Mouse (Mus musculus): ENCODE measurements around the gene P4ha1.

The P4ha1 gene

DNA sequence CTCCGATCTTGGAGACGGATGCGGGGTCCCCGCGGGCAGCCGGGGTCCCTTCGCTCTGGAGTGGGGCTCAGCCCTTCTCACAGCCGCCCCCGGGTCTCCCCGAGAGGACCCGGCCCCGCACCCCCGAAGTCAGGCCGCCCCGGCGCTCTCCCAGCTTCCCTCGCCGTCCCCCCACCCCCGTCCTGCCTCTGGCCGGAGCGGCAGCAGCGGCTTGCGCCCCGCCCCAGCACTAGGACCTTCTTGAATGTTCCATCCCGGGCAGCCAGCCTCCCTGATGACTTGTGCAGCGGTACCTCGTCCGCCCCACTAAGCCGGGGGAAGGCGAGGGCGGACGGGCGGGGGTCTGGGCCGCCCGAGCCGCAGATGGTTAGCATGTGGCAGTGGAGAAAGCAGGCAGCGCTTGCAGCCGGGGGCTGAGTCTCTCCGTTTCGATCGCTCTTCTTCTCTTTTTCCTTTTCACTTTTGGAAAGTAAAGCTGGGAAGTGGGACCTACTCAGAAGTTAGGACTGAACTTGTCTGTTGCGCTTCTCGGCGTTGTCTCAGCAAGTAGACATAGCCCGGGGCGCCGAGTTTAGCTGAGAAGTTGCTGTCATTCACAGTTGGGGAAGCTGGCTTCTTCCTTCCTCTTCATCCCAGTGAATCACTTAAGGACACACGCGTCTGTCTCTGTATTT, 529 bp downstream of the P4ha1 start:
- no peak for DNase-seq (ENCODE audit: low spot score)

DNA sequence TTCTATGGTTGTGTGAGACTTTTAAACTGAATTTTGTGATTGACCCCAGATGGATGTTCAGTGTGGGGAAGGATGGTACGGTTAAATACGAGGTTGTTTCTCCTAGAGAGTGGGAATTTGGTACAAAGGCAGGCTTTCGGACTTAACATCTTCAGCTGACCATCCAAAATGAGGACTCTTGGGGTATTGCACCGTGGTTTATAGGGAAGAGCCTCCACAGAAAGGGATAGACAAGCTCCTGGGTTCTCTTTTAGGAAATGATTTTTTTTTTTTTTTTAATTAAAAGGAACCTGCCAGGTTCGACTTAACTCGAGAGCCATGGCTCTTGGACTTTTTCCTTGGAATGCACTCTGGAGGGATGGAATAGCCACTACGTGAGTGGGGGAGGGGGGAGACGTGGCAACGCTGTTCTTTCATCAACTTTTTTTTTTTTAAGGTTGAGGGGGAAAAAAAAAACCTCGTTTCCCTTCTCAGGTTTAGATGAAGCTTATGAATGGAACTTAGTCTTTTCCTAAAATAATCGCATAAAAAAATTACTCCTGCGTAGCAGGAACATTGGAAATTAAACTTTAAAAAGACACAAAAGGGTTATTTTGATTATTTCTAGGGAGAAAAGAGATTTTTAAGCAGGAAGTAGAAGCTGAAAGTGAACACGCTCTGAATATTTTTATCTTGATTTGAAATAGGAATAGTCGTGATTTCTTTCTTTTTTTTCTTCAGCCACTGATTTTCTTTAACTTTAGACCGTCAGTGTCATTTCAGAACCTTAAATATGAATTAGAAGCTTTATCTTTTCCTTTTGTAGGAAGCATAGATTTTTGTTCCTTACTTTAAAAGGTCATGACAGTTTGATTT, 1.4 kb downstream of the P4ha1 start:
- no peak for DNase-seq (ENCODE audit: low spot score)

DNA sequence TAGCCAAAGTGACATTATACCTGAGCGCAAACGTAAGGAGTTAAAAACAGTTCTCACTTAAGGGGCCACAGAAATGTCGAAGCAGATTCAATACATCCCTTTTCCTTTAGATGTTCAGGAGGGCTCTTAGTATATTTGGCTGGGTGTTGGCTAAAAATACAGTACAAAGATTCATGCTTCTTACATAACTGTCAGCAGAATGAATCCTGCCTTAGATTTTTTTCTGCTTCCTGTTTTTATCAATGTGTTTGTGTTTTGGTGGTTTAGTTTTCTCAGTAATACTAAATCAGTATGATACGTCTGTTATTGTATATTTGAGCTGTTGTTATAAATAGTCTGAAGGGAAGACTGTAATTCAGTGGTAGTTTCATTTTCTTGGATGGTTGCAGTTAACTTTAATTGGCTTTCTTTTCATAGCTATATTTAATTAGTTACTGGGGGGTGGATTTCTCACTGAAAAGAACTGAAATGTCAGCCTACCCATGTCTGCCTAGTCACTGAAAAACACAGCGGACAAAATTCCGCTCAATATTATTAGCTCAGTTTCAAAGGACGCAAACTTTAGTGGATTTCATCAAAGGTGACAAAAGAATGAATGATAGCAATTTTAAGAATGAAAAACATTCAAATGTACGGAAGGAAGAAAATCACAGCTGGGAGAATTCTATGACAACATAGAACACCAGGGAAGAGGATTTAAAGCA, 3.7 kb downstream of the P4ha1 start:
- no peak for DNase-seq (ENCODE audit: low spot score)

DNA sequence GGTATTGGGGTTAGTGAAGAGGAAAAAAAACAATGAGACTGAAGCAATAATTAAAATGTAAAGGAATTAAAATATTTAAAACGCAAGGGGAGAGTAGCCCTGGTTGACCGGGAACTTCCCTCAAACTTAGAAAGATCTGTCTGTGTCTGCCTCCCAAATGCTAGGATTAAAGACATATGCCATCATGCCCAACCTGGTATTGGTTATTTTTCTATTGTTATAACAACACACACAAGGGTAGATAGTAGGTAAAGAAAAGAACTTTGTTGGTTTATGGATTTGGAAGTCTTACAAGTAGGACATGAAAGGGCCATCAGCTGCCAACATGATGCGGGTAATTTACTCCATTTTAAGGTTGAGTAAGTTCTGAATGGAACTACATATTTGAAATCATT, 4.2 kb downstream of the P4ha1 start:
- no peak for DNase-seq (ENCODE audit: low spot score)

DNA sequence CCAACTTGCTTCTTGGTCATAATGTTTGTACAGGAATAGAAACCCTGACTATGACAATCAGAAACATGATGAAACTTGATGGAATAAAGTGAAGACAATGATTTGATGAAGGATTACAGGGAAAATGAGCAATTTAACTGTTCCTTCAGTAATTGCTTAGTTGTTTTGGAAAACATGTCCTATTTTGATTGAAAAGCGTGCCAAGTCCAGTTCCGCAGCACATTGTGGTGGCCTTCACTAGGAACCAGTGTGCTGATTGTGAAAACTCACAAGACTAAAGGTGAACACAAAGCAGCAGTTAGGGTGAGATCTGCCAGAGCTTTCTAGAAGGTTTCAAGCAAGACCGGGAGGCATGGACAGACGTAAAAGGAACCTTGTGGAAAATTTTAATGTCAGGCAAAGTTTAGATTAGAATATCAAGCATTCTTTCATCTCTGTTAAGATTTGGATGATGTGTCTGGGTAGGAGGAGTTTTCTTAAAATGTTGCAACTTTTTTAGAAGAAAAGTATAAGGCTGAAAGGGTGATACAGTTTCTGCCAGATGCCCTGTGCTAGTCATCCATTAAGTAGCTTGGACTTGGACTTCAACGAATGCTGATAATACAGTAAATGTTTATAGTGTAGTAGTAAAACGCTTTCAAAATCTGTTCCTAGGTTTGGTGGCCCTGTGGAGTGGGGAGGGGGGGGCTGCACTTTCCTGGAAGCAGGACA, 8.6 kb downstream of the P4ha1 start:
- no peak for DNase-seq (ENCODE audit: low spot score)

DNA sequence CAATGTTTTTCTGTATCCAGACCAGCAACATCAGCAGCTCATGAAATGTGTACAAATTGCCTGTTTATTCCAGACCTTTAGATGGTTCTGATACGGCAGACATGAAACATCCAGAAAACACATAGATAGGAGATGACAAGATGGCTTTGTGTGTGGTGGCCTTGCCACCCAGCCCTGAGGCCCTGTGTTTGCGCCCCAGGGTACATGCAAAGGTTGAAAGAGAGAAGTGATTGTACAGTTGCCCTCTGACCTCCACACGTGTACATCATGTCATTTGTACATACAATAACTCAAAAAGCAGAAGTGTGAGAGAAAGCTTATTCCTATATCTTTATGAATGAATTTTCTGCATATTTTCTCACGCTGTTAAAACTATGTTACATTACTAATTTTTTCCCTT, 10.3 kb downstream of the P4ha1 start:
- no peak for DNase-seq (ENCODE audit: low spot score)

DNA sequence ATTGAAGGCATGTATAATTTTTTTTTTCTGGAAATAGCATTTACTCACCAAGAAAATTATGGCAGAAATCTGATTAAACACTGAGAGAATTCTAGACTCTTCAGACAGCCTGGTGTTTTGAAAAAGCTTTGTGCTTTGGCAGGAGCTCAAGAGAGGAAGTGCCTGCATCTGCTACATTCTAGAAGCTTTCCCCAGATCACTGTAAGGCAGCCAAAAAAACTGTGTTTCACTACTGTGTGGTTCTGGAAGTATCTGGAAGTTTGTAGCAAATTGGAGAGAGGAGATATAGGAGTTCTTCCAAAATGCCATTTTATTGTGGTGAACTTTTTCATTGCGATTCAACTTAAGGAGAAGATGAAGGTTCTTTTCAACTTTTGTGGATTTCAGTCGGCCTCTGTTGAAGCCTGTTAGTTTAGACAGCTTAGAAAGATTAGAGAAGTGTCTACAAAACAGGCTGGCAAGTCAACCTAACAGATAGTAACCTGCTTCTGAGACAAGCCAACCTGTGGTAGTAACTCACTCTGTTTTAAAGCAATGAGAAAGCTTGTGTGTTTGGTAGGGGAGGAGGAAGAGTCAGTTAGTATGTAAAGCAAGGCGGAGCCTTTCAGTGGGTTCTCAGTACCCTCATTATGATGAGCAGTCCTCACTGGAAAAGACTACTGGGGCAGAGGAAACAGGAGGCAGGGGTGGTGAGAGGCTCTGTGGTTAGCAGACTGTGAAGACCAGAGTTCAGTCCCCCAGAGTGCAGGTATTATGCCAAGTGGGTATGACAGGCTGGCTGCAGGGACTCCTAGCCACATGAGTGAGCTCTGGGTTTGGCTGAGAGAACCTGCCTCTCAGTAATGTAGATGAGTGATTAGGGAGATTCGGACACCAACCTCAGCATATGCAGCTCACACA, 12.1 kb downstream of the P4ha1 start:
- peak; percentile 12 for DNase-seq (ENCODE audit: low spot score)

DNA sequence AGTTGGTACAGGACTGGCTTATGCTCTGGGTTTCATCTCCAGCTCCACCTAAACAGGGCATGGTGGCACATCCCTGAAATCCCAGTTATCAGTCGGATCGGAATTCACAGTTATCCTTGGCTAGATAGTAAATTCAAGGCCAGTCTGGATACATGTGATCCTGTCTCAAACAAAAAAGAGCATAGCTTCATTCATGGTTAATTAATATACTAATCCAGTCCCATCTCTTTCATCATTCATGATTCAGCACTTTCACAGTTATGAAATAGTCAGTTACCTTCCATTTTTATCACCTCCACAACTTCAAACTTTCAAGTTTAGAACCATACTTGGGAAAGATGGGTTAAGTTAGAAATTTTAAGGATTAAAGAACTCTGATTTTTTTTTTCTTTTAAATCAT, 13.0 kb downstream of the P4ha1 start:
- DNase-seq (ENCODE audit: low spot score): no peak

DNA sequence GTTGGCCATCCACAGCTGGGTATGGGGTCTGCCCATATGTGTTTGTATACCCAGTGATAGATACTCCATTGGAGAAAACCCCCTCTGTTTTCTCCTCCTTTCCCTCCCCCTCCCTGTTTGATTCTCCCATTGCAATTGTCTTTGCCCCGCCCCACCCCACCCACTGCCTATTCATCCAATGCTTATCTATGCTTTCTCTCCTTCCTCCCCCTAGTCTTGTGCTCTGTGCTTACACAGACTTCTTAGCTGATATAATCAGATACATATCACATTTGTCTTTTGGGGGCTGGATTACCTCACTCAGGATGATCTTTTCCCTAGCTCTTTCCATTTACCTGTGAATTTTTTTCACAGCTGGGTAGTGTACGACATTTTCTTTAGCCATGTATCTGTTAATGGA, 23.5 kb downstream of the P4ha1 start:
- no peak for DNase-seq (ENCODE audit: low spot score)

DNA sequence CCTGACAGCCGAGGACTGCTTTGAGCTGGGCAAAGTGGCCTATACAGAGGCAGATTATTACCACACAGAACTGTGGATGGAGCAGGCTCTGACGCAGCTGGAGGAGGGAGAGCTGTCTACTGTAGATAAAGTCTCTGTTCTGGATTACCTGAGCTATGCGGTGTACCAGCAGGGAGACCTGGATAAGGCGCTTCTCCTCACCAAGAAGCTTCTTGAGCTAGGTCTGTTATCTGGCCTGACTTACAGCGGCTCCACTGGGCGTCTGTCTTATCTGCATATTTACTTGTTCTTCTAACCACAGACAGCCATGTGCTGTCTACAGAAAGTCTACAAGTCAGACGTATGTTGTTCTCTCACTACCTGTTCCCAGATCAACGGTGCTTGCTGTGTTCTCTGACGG, 25.1 kb downstream of the P4ha1 start:
- DNase-seq (ENCODE audit: low spot score): no peak

DNA sequence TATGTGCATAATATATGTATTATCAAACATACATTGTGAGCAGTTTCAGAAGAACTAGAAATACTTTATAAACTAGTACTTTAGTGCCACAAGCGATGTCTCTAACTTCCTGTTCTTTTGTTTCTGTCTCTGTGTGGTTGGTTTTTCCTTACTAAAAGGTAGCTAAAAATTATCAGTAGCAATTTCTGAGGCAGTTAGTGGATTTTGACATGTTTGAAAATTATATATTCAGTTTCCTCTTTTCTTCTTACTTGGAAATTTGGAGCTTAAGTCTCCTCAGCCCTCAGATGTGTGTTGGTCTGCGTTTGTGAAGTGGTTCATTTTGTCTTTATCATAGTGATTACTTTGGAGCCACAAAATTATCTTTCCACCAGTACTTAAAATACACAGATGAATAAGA, 26.4 kb downstream of the P4ha1 start:
- DNase-seq (ENCODE audit: low spot score): no peak

DNA sequence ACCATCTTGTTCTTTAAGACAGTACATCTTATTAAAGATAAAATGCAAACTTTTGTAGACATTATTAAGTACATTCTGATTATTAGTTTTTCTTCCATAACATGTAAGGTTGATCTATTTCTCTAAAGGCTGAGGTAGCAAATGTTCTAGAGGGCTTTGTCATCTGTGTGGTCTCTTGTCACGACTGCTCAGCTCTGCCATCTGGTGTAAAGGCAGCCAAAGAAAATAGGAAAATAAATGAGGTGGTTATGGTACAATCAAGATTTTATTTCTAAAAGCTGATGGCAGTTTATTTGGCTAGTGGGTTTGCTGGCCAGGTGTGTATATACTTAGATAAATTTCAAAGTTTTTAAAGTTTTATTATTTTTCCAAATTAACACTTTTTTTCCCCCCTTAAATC, 30.0 kb downstream of the P4ha1 start:
- DNase-seq (ENCODE audit: low spot score): no peak

DNA sequence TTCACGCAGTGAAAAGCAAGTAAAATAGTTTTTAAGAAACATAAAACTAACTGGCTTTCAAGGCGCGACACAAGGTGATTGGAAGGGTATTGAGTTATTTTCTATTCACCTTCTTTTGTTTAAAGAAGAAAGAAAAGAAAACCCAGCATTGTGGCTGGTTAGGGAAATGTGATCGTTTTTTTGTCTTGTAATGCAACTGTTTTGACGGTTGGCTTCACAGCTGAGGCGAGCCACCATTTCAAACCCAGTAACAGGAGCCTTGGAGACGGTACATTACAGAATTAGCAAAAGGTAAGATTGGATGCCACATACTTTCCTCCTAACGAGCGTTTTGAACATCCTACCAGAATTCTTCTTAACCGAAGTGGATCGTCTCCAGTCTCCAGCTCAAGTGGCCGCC, 31.0 kb downstream of the P4ha1 start:
- no peak for DNase-seq (ENCODE audit: low spot score)

DNA sequence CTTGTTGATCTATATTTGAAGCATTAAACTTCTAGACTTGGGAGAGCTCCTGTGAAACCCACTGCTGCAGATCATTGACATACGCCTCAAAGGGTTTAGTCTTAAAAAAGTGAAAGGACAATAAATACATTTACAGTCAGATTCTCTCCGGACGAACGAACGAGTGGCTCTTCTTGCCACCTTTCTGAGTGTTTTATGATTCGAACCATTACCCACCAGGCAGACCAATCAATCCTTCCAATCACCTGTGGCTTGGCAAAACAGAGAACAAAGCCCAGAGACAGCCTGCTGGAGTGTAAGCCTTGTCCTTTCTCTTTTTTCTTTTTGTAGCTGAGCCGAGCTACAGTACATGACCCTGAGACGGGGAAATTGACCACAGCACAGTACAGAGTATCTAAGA, 31.9 kb downstream of the P4ha1 start:
- no peak for DNase-seq (ENCODE audit: low spot score)

DNA sequence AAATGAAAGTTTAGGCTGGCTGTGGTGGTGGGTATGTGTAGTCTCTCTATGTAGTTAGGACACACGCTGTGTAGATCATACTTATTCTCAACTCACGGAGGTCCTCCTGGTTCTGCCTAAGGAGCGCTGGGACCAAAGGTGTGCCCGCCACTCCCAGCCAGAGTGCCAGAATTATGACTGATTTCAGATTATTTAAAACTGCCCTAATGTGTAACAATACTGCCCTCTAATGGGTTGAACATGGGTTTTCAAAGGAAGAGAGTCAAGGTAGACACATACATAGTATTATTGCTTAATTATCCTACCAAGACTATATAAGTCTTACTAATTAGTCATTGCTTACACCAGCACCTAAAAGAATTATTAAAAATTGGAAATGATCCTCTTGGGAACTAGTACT, 35.6 kb downstream of the P4ha1 start:
- no peak for DNase-seq (ENCODE audit: low spot score)

DNA sequence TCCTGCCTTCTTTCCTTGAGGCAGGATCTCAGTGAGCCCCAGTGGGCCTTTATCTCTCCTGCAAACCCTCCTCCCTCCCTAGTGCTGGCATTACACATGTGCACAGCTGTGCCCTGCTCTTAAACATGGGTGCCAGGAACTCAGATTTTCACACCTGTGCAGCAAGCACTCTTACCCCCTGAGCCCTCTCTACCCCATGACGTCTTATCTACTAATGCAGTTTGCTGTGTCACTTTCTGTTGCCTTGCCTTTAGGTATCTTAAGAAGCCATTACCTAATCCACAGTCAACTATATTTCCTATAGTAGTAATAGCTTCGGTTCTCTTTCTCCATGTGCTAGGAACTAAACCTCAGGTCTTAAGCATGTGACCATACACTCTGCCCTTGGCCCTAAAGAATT, 40.1 kb downstream of the P4ha1 start:
- DNase-seq (ENCODE audit: low spot score): no peak

DNA sequence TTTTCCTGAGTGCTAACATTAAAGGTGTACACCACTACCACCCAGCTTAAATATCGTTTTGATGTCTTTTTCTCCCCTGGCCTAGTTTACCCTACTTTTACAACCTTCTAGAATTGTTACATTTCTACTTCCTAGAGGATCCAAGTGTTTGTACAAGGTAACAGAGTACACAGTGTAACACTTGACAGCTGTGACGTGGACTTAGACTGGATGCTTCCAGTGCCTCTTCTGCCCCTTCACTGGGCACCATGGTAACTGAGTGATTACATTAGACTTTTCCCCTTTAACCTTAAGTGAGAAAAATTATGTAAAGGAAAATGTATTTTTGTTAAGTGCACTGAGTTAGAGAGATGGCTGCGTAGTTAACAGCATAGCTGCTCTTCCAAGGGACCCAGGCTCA, 41.5 kb downstream of the P4ha1 start:
- DNase-seq (ENCODE audit: low spot score): no peak

DNA sequence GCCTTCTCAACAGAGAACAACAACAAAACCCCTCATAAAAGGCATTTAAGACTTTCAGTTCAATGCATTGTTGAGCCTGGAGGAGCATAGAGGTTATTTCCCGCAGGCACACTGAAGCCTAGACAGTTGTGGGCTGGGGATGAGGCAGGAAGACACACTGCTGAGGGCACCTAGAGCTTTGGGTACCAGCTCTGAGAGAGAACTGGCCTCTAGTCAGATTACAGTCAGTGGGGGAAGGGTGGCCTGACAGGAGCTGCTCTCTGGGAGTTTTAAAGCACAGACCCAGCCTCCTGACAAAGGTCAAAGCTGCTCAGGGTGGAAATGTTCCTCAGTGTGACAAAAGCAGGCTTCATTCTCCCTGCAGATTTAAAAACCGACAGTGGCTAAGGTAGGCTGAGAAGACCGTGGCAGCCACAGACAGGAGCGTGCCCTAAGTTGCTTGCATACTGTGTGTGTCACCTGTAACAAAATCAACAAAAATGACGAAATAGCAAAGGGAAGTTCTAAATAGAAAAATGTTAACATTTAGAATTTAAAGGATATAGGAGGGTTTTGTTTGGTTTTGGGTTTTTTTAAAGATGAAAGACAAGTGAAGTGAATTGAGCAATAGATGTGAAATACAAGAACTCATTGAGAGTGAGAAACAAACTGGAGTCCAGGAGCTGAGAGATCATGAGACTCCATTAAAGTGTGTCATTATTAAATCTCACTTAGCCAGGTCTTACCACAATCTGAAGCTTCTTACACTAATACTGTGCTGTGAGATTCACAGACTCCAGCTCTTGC, 42.9 kb downstream of the P4ha1 start:
- no peak for DNase-seq (ENCODE audit: low spot score)

DNA sequence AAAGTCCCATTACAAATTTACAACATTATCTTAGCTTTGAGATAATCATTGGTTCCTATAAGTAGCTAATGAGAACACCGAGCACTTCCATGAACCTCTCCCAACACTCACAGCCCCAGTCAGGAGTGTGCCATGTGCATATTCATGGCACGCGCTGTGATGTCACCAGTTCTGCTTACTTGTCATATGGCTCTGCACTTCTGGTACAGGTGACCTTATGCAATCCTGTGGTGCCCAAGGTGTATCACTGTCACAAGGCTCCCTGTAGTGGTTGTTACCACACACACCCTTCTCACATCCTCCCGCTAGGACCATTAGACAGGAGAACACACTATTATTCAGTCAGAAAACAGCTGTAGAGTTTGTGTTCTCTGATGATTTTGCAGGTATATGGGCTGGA, 43.6 kb downstream of the P4ha1 start:
- no peak for DNase-seq (ENCODE audit: low spot score)

DNA sequence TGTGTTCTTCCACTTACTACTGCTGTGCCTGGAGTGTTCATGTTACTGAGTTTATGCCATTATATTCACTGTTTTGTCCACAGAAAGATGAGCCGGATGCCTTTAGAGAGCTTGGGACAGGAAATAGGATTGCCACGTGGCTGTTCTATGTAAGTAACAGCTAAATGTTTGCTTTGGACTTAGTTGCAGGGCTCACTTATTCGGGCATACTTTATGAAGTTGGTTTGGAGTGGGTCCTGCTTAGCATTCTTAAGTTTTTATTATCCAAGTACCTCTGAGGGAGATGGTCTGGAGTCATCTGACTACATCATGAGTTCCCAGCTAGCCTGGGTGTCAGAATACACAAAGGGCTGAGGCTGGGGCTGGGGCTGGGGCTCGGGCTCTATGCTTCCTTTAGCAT, 44.1 kb downstream of the P4ha1 start:
- no peak for DNase-seq (ENCODE audit: low spot score)

DNA sequence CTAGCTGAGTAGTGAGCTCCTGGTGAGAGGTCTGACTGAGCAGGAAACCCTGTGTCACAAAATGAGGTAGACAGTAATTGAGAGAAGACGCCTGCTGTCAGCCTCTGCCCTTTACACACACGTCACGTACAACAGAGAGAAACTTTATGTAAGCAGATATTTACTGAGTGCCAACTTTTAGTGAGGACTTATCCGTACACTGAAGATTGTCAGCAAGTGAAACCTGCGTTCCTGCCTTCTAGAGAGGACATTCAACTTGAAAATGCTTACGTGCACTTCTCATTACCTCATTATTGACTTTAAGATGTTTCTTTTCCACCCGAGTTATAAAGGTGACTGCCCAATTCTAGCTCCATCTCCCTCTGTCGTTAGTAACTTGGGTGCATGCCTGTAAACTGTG, 45.6 kb downstream of the P4ha1 start:
- DNase-seq (ENCODE audit: low spot score): no peak

Data from T-cell, adult 2 months (primary cell).